Mouse (Mus musculus) embryonic facial prominence, embryonic 15.5 days (tissue): ENCODE measurements around the gene Rhox3c. TPM values are rescaled to one million over a fixed set of nuclear protein-coding genes. Genes with fewer than 3 reads are reported as not detected.
"Not testable (repeated sequence)": the region's sequence is repeated elsewhere in the genome, so short reads cannot be mapped to it uniquely, and the experiment has no call there.

Experiments used
- ATAC-seq: fragments of 200-750 bp; cut with Nextera tagmentation; 2 replicates; pipeline ENCODE4 v1.8.0; 2017; ENCODE audit warnings: low read depth, moderate TSS enrichment; ENCODE audit not compliant: insufficient number of reproducible peaks, low FRiP score, low TSS enrichment
- H3K27ac ChIP-seq: fragments of 300-500 bp; sonication (generic); replicated peaks from 2 replicates; pipeline ENCODE4 v1.5.1; 2015; ENCODE audit warnings: mild to moderate bottlenecking, inconsistent platforms
- H3K27me3 ChIP-seq: fragments of 300-500 bp; sonication (generic); 2 replicates; pipeline ENCODE4 v1.6.1; 2015; ENCODE audit warnings: inconsistent platforms
- H3K36me3 ChIP-seq: fragments of 300-500 bp; sonication (generic); 2 replicates; pipeline ENCODE4 v1.6.1; 2015; ENCODE audit warnings: mild to moderate bottlenecking, inconsistent platforms
- H3K4me1 ChIP-seq: fragments of 300-500 bp; sonication (generic); 2 replicates; pipeline ENCODE4 v1.6.1; 2015; ENCODE audit warnings: inconsistent platforms
- H3K4me2 ChIP-seq: fragments of 300-500 bp; sonication (generic); replicated peaks from 2 replicates; pipeline ENCODE4 v1.6.1; 2015; ENCODE audit warnings: mild to moderate bottlenecking, inconsistent platforms
- H3K4me3 ChIP-seq: fragments of 300-500 bp; sonication (generic); replicated peaks from 2 replicates; pipeline ENCODE4 v1.5.1; 2015; ENCODE audit warnings: mild to moderate bottlenecking, inconsistent platforms
- H3K9ac ChIP-seq: fragments of 300-500 bp; sonication (generic); 2 replicates; pipeline ENCODE4 v1.6.1; 2015; ENCODE audit warnings: inconsistent platforms
- H3K9me3 ChIP-seq: fragments of 300-500 bp; sonication (generic); replicated peaks from 2 replicates; pipeline ENCODE4 v1.6.1; 2016; ENCODE audit warnings: inconsistent platforms
- WGBS: fragments of 180-500 bp; shearing (Covaris S2); methylation state at CpG from one replicate; pipeline ENCODE4 v1.1.7; 2015; 5-methylcytosine and 5-hydroxymethylcytosine counted together
- polyA plus RNA-seq: library from polyadenylated mRNA; unstranded; fragments of >200 nt; fragmentation: Nextera tagmentation; extraction: Ambion mirVana; gene quantifications from 2 replicates; pipeline ENCODE4 v1.2.1, GENCODE M21; 2015

The Rhox3c gene
- polyA plus RNA-seq = not detected in 2 replicates

GRCm38 (mm10) chrX:37458285-37458684 is at the start of gene Rhox3c:
TSS of gene Rhox3c (plus strand) at chrX:37458585.
- ATAC-seq = not testable (repeated sequence)

GRCm38 (mm10) chrX:37411767-37412166 is 46.6 kb upstream of the Rhox3c start, which contains the start of gene Rhox2b:
TSS of gene Rhox2b (plus strand) at chrX:37412067.
- H3K4me3 ChIP-seq = not testable (repeated sequence)

More at GRCm38 (mm10) chrX:37458285-37458684, at the start of gene Rhox3c:
- not testable (repeated sequence) for H3K4me2 ChIP-seq, H3K27ac ChIP-seq, H3K9ac ChIP-seq, H3K27me3 ChIP-seq, H3K9me3 ChIP-seq, H3K36me3 ChIP-seq, H3K4me1 ChIP-seq, H3K4me3 ChIP-seq
- 87% methylated on average over 3 of the region's 4 CpGs for WGBS

GRCm38 (mm10) chrX:37432194-37432593 is 26.2 kb upstream of the Rhox3c start, which contains the start of gene Rhox4b:
TSS of gene Rhox4b (plus strand) at chrX:37432494.
- not testable (repeated sequence) for ATAC-seq, H3K9me3 ChIP-seq, H3K27me3 ChIP-seq, H3K4me1 ChIP-seq, H3K36me3 ChIP-seq, H3K27ac ChIP-seq, H3K9ac ChIP-seq, H3K4me3 ChIP-seq, H3K4me2 ChIP-seq
- 82% methylated on average over 14 of the region's 15 CpGs for WGBS

More at GRCm38 (mm10) chrX:37411767-37412166, 46.6 kb upstream of the Rhox3c start, which contains the start of gene Rhox2b:
- no CpG with 5 or more reads among the region's 9 CpGs for WGBS
- H3K4me2 ChIP-seq, H3K27me3 ChIP-seq, H3K27ac ChIP-seq, H3K9me3 ChIP-seq, H3K36me3 ChIP-seq, H3K9ac ChIP-seq, H3K4me1 ChIP-seq, ATAC-seq: not testable (repeated sequence)

DNA sequence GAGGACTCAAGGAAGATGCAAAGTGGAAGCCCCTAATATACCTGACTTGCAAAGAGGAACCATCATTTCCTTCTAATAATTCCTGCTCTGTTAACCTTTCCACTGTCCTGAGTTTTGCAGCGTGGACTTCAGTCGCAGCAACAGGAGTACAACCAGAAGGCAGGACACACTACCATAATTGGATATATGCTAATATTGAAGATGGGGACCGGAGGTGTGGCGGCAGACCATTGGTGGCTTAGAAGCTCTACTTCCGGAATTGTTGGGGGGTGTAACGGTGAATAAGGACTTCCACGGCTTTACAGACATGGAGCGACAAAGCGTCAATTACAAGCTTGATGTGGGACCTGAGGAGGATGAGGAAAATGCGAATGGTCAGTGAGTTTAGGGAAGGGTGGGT is 5.0 kb upstream of the Rhox3c start, which contains the start of gene Rhox2c:
TSS of gene Rhox2c (plus strand) at position 301 of the 400 bp plus-strand sequence.
- H3K9ac ChIP-seq, H3K27me3 ChIP-seq, H3K4me3 ChIP-seq, H3K36me3 ChIP-seq, ATAC-seq, H3K27ac ChIP-seq, H3K4me1 ChIP-seq, H3K9me3 ChIP-seq, H3K4me2 ChIP-seq: not testable (repeated sequence)
- 89% methylated on average over 7 of the region's 10 CpGs for WGBS

GRCm38 (mm10) chrX:37480037-37480436 is 21.7 kb downstream of the Rhox3c start, which contains the start of gene Rhox4c:
TSS of gene Rhox4c (plus strand) at chrX:37480337.
- H3K4me3 ChIP-seq, H3K9me3 ChIP-seq, H3K9ac ChIP-seq, H3K36me3 ChIP-seq, H3K4me1 ChIP-seq, H3K4me2 ChIP-seq, ATAC-seq, H3K27me3 ChIP-seq, H3K27ac ChIP-seq: not testable (repeated sequence)
- 93% methylated on average over 14 of the region's 14 CpGs for WGBS

DNA sequence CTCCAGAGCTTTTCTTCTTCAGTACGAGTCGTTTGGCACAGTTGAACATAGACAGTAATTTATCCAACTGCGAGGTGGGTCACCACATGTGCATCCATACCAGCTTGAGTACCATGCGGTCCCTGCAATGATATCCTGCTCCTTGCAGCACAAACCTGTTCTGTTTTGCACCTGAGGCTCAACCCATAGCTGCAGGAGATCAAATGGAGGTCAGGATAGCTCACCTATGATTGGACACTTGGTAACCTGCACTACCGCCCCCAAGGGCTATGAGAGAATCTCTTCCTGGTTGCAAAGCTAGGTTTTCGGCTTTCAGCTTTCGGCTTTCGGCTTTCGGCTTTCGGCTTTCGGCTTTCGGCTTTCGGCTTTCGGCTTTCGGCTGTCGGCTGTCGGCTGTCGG is 55.7 kb downstream of the Rhox3c start, which contains the start of gene Rhox4d:
TSS of gene Rhox4d (plus strand) at position 301 of the 400 bp plus-strand sequence.
- H3K9ac ChIP-seq, ATAC-seq, H3K27me3 ChIP-seq, H3K27ac ChIP-seq, H3K4me3 ChIP-seq, H3K9me3 ChIP-seq, H3K36me3 ChIP-seq, H3K4me1 ChIP-seq, H3K4me2 ChIP-seq: not testable (repeated sequence)
- 92% methylated on average over 16 of the region's 18 CpGs for WGBS

Other genes starting within 250 kb of the Rhox3c start
- gene Gm9, start 247.5 kb upstream of the Rhox3c start, polyA plus RNA-seq = not detected in 2 replicates
- not detected in 2 replicates for gene Rhox1, start 236.3 kb upstream of the Rhox3c start, polyA plus RNA-seq
- gene Rhox2a, start 213.6 kb upstream of the Rhox3c start, polyA plus RNA-seq = not detected in 2 replicates
- gene Rhox3a, start 208.7 kb upstream of the Rhox3c start, polyA plus RNA-seq = 0.33 TPM in 1 of 2 replicates, not detected in the other
- not detected in 2 replicates for gene Rhox4a, start 193.2 kb upstream of the Rhox3c start, polyA plus RNA-seq
- not detected in 2 replicates for gene Rhox3a2, start 78.6 kb upstream of the Rhox3c start, polyA plus RNA-seq
- gene Rhox4a2, start 67.7 kb upstream of the Rhox3c start, polyA plus RNA-seq = 0.55 and 1.5 TPM in 2 replicates
- not detected in 2 replicates for gene Rhox2b, start 46.5 kb upstream of the Rhox3c start, polyA plus RNA-seq
- gene Rhox4b, start 26.1 kb upstream of the Rhox3c start, polyA plus RNA-seq = 0.43 and 0.72 TPM in 2 replicates
- not detected in 2 replicates for gene Rhox2c, start 4.9 kb upstream of the Rhox3c start, polyA plus RNA-seq
- gene Rhox4c, start 21.8 kb downstream of the Rhox3c start, polyA plus RNA-seq = not detected in 2 replicates
- gene Rhox2d, start 34.8 kb downstream of the Rhox3c start, polyA plus RNA-seq = not detected in 2 replicates
- gene Rhox4d, start 55.8 kb downstream of the Rhox3c start, polyA plus RNA-seq = not detected in 2 replicates
- gene Rhox2e, start 71.9 kb downstream of the Rhox3c start, polyA plus RNA-seq = not detected in 2 replicates
- gene Rhox3e, start 83.4 kb downstream of the Rhox3c start, polyA plus RNA-seq = not detected in 2 replicates
- gene Rhox4e, start 98.8 kb downstream of the Rhox3c start, polyA plus RNA-seq = not detected in 2 replicates
- gene Rhox2f, start 112.8 kb downstream of the Rhox3c start, polyA plus RNA-seq = not detected in 2 replicates
- not detected in 2 replicates for gene Rhox3f, start 122.4 kb downstream of the Rhox3c start, polyA plus RNA-seq
- not detected in 2 replicates for gene Rhox4f, start 149.1 kb downstream of the Rhox3c start, polyA plus RNA-seq
- not detected in 2 replicates for gene Rhox3g, start 170.0 kb downstream of the Rhox3c start, polyA plus RNA-seq
- gene Rhox2g, start 184.9 kb downstream of the Rhox3c start, polyA plus RNA-seq = not detected in 2 replicates
- gene Rhox4g, start 192.7 kb downstream of the Rhox3c start, polyA plus RNA-seq = not detected in 2 replicates
- not detected in 2 replicates for gene Rhox3h, start 210.2 kb downstream of the Rhox3c start, polyA plus RNA-seq
- not detected in 2 replicates for gene Rhox2h, start 214.7 kb downstream of the Rhox3c start, polyA plus RNA-seq